In genomic region chrX:63991127-63991526, GRCm38 (mm10) we compare ENCODE assay signal across 9 mouse cellular contexts.
DNase-seq lines count a peak whose midpoint lies in the region; ATAC-seq and TF ChIP-seq lines count a peak whose summit lies in the region.
"Had no signal": no experiment of that assay in that cellular context is flagged by ENCODE, and none has a peak within 500 bp of the region (broad histone marks: within the 10 kb centered on the region; RNA-seq: fewer than 3 reads in every experiment).

No protein-coding gene starts in this region.

- H3K4me1 ChIP-seq in hindbrain, embryonic 11.5 days (replicated peaks; ENCODE audit: control insufficient read depth, insufficient read depth, low read length) = no peaks in the 10 kb centered on the region
- no peaks in the 10 kb centered on the region for H3K4me1 ChIP-seq in hindbrain, embryonic 13.5 days (replicated peaks)
- no peaks in the 10 kb centered on the region for H3K4me1 ChIP-seq in stomach, postnatal 0 days (replicated peaks; ENCODE audit: control insufficient read depth, insufficient read depth)
- H3K4me1 ChIP-seq: limb, embryonic 15.5 days had no signal

- no peak overlapping the region for H3K27ac ChIP-seq in hindbrain, embryonic 11.5 days (ENCODE audit: low read depth, low read length)
- no peak overlapping the region for H3K27ac ChIP-seq in hindbrain, embryonic 13.5 days
- no peak overlapping the region for H3K27ac ChIP-seq in stomach, postnatal 0 days (replicated peaks)
- H3K27ac ChIP-seq: limb, embryonic 15.5 days had no signal

- ATAC-seq in hindbrain, embryonic 11.5 days (ENCODE audit: low FRiP score) = no peak
- no peak for ATAC-seq in hindbrain, embryonic 13.5 days (ENCODE audit: low FRiP score)
- ATAC-seq in stomach, postnatal 0 days (ENCODE audit: low FRiP score, low TSS enrichment) = no peak

- H3K9me3 ChIP-seq in hindbrain, embryonic 11.5 days (ENCODE audit: control insufficient read depth, low read length) = no peaks in the 10 kb centered on the region
- H3K9me3 ChIP-seq in hindbrain, embryonic 13.5 days = no peaks in the 10 kb centered on the region
- H3K9me3 ChIP-seq in stomach, postnatal 0 days (ENCODE audit: control insufficient read depth, low read length) = no peaks in the 10 kb centered on the region
- H3K9me3 ChIP-seq: limb, embryonic 15.5 days had no signal

- no peak for TF ChIP-seq EP300 in stomach, postnatal 0 days (optimal IDR thresholded peaks at IDR 0.05)

- H3K27me3 ChIP-seq in hindbrain, embryonic 11.5 days (ENCODE audit: control insufficient read depth, insufficient read depth, low read length) = no peaks in the 10 kb centered on the region
- no peaks in the 10 kb centered on the region for H3K27me3 ChIP-seq in hindbrain, embryonic 13.5 days
- H3K27me3 ChIP-seq in stomach, postnatal 0 days (ENCODE audit: control insufficient read depth, insufficient read depth, low read length) = no peaks in the 10 kb centered on the region
- H3K27me3 ChIP-seq: limb, embryonic 15.5 days had no signal

- TF ChIP-seq CTCF in stomach, postnatal 0 days (IDR thresholded peaks at IDR 0.05; ENCODE audit: low read depth) = peak; percentile 62

- H3K4me3 ChIP-seq in hindbrain, embryonic 11.5 days (ENCODE audit: low read depth, low read length) = no peak overlapping the region
- no peak overlapping the region for H3K4me3 ChIP-seq in hindbrain, embryonic 13.5 days
- no peak overlapping the region for H3K4me3 ChIP-seq in stomach, postnatal 0 days (ENCODE audit: low read depth, low read length)
- H3K4me3 ChIP-seq: limb, embryonic 15.5 days had no signal

- no peak overlapping the region for H3K9ac ChIP-seq in hindbrain, embryonic 11.5 days (ENCODE audit: low read depth, low read length)
- H3K9ac ChIP-seq in hindbrain, embryonic 13.5 days = no peak overlapping the region
- H3K9ac ChIP-seq in stomach, postnatal 0 days (ENCODE audit: low read length) = no peak overlapping the region
- H3K9ac ChIP-seq: limb, embryonic 15.5 days had no signal

- no peaks in the 10 kb centered on the region for H3K36me3 ChIP-seq in hindbrain, embryonic 11.5 days (ENCODE audit: control insufficient read depth, insufficient read depth, low read length)
- H3K36me3 ChIP-seq in hindbrain, embryonic 13.5 days = no peaks in the 10 kb centered on the region
- no peaks in the 10 kb centered on the region for H3K36me3 ChIP-seq in stomach, postnatal 0 days (ENCODE audit: control insufficient read depth, insufficient read depth, low read length)
- H3K36me3 ChIP-seq: limb, embryonic 15.5 days had no signal

- WGBS in hindbrain, embryonic 11.5 days = 35% methylated on average over 1 of the region's 1 CpGs
- 29% methylated on average over 1 of the region's 1 CpGs for WGBS in hindbrain, embryonic 13.5 days
- WGBS in stomach, postnatal 0 days = 23% methylated on average over 1 of the region's 1 CpGs

- DNase-seq in hindbrain, embryonic 11.5 days (ENCODE audit: low spot score) = peak; percentile 27
- peak; percentile 5 for DNase-seq in right cerebral cortex, adult 18-20 months
- DNase-seq in right cerebral cortex, postnatal 10 days (ENCODE audit: low spot score in 2 of 2) = no peak
- peak; percentile 10 to 15 for DNase-seq in cerebellum, postnatal 10 days
- no peak for DNase-seq in stomach, postnatal 0 days (ENCODE audit: low spot score)
- DNase-seq in adrenal gland, adult 18-20 months (ENCODE audit: low spot score in 2 of 2) = no peak
- DNase-seq: thymus, postnatal 14 days had no signal

- no peak overlapping the region for H3K4me2 ChIP-seq in hindbrain, embryonic 11.5 days (replicated peaks; ENCODE audit: low read depth, low read length)
- no peak overlapping the region for H3K4me2 ChIP-seq in hindbrain, embryonic 13.5 days
- H3K4me2 ChIP-seq in stomach, postnatal 0 days (replicated peaks; ENCODE audit: low read depth) = no peak overlapping the region
- H3K4me2 ChIP-seq: limb, embryonic 15.5 days had no signal

Comparison
In these comparisons a context has a peak if more than half of its experiments do, and no peak if none do; other contexts are left out.
1. DNase-seq: peak in hindbrain, embryonic 11.5 days (single experiment), right cerebral cortex, adult 18-20 months (single experiment) and cerebellum, postnatal 10 days (2 of 2); none in right cerebral cortex, postnatal 10 days (0 of 2), stomach, postnatal 0 days (single experiment) and adrenal gland, adult 18-20 months (0 of 2).